Mouse (Mus musculus): ENCODE data around the gene Slc16a13.

Gene Slc16a13

GRCm38 (mm10) chr11:70220731-70221602 is at the start of gene Slc16a13:
Slc16a13 (minus strand) TSS chr11:70221064.
- peak; percentile 95 for DNase-seq (ENCODE audit: low spot score)

GRCm38 (mm10) chr11:70266405-70266804 is 45.5 kb upstream of the Slc16a13 start:
- no peak for DNase-seq (ENCODE audit: low spot score)

GRCm38 (mm10) chr11:70265819-70266218 is 45.0 kb upstream of the Slc16a13 start:
- no peak for DNase-seq (ENCODE audit: low spot score)

GRCm38 (mm10) chr11:70265252-70265651 is 44.4 kb upstream of the Slc16a13 start:
- peak; percentile 44 for DNase-seq (ENCODE audit: low spot score)

- no peak for DNase-seq (ENCODE audit: low spot score)
Measured at GRCm38 (mm10) chr11:70259035-70259434, 38.2 kb upstream of the Slc16a13 start.

GRCm38 (mm10) chr11:70254931-70255531 is 34.2 kb upstream of the Slc16a13 start, which contains the start of gene Alox12:
Alox12 (minus strand) TSS chr11:70255353.
- DNase-seq (ENCODE audit: low spot score): no peak

- no peak for DNase-seq (ENCODE audit: low spot score)
Measured at GRCm38 (mm10) chr11:70254337-70254736, 33.5 kb upstream of the Slc16a13 start.

- no peak for DNase-seq (ENCODE audit: low spot score)
Measured at GRCm38 (mm10) chr11:70251853-70252252, 31.0 kb upstream of the Slc16a13 start.

GRCm38 (mm10) chr11:70250150-70250549 is 29.3 kb upstream of the Slc16a13 start:
- DNase-seq (ENCODE audit: low spot score): no peak

- DNase-seq (ENCODE audit: low spot score): peak; percentile 70
Measured at GRCm38 (mm10) chr11:70247136-70247845, 26.4 kb upstream of the Slc16a13 start.

- no peak for DNase-seq (ENCODE audit: low spot score)
Measured at GRCm38 (mm10) chr11:70242591-70242990, 21.7 kb upstream of the Slc16a13 start.

- peak; percentile 77 for DNase-seq (ENCODE audit: low spot score)
Measured at GRCm38 (mm10) chr11:70239541-70240279, 18.8 kb upstream of the Slc16a13 start, which contains the start of the genes Gm21988 and Rnasek. Gm21988 (minus strand) TSS chr11:70239830. Rnasek (minus strand) TSS chr11:70239842.

GRCm38 (mm10) chr11:70238591-70239440 is 18.0 kb upstream of the Slc16a13 start:
- no peak for DNase-seq (ENCODE audit: low spot score)

- peak; percentile 93 for DNase-seq (ENCODE audit: low spot score)
Measured at GRCm38 (mm10) chr11:70237457-70238167, 16.7 kb upstream of the Slc16a13 start, which contains the start of gene 0610010K14Rik. 0610010K14Rik (minus strand) TSS chr11:70237914.

- no peak for DNase-seq (ENCODE audit: low spot score)
Measured at GRCm38 (mm10) chr11:70236717-70237116, 15.9 kb upstream of the Slc16a13 start.

GRCm38 (mm10) chr11:70235254-70235900 is 14.5 kb upstream of the Slc16a13 start:
- no peak for DNase-seq (ENCODE audit: low spot score)

GRCm38 (mm10) chr11:70234497-70234896 is 13.6 kb upstream of the Slc16a13 start:
- DNase-seq (ENCODE audit: low spot score): no peak

- DNase-seq (ENCODE audit: low spot score): no peak
Measured at GRCm38 (mm10) chr11:70234037-70234436, 13.2 kb upstream of the Slc16a13 start.

GRCm38 (mm10) chr11:70233016-70233415 is 12.2 kb upstream of the Slc16a13 start:
- DNase-seq (ENCODE audit: low spot score): no peak
